Mouse (Mus musculus): ENCODE results near the gene Npy. TPM values are rescaled to one million over a fixed set of nuclear protein-coding genes. Genes with fewer than 3 reads are reported as not detected.

Npy gene
- total RNA-seq (2023): not detected

DNA sequence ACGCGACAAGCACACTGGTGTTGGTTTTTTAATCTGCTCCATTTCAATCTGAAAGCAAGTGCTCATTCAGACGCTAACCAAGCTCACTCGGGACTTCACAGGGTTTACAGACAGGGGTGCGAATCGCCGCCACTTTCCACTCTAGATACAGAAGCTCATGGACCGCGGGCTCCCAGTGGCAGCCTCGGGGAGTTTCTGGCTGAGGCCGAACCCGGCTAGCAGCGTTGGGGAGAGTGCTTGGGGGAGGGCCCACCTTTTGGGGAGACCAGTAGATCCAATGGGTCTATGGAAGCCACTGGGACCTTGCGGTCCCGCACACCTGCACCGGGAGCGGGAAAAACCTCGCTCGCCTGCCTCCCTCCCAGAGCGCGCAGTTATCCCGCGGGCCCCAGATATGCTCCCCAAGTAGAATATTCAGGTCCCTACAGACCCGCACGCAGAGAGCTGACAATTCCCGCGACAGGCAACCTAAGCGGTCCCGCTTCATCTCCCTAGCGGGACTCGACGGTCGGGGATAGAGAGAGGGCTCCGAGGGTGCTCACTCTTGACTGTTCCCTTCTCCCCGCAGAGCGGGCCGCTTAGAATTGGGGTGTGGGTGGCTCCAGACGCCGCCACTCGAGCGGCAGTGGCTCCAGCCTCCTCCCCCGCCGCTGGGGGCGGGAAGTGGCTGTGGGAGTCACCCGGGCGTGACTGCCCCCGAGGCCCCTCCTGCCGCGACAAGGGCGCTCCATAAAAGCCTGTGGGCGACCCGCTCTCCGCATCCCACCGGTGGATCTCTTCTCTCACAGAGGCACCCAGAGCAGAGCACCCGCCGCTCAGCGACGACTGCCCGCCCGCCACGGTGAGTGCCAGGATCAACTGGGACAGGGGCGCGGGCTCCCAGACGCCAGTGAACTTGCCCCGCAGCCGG lies at the start of gene Npy:
Gene Npy, plus strand, starts transcription at position 750 of the 910 bp plus-strand sequence.

Data from B cell, adult 67 days (primary cell).